Comparison of ENCODE assay signal across 35 mouse cellular contexts in the genomic region with DNA sequence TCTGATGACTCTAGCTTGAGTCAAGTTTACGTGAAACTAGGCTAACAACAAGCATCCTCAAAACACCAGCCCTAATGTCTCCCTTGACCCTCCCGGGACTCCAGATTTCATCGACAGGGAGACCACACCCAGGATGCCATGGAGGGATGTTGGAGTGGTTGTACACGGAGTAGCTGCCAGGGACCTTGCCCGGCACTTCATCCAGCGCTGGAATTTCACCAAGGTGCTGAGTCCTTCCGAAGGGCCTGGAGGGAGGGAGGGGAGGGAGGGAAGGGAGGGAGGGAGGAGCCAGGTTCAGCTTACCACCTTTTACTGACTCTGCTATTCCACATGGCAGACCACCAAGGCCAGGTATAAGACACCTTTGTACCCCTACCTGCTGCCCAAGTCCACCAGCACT. TPM values are rescaled to one million over a fixed set of nuclear protein-coding genes. Genes with fewer than 3 reads are reported as not detected.
A peak's percentile ranks its signal among the peaks of the same experiment; 100 is the strongest.
DNase-seq lines count a peak whose midpoint lies in the region; ATAC-seq and TF ChIP-seq lines count a peak whose summit lies in the region.
"Had no signal": no experiment of that assay in that cellular context is flagged by ENCODE, and none has a peak within 500 bp of the region (broad histone marks: within the 10 kb centered on the region; RNA-seq: fewer than 3 reads in every experiment).

No protein-coding gene starts in this region.

- H3K9ac ChIP-seq in embryonic facial prominence, embryonic 13.5 days = 0 out of 2 replicates have a peak overlapping the region, but pooled peaks have one; percentile 1
- H3K9ac ChIP-seq in lung, embryonic 15.5 days = no peak overlapping the region
- no peak overlapping the region for H3K9ac ChIP-seq in midbrain, embryonic 11.5 days (ENCODE audit: low read length)
- H3K9ac ChIP-seq in midbrain, postnatal 0 days (replicated peaks; ENCODE audit: low read length, poor library complexity, severe bottlenecking) = no peak overlapping the region
- H3K9ac ChIP-seq: embryonic facial prominence, embryonic 12.5 days; forebrain, embryonic 13.5 days; hindbrain, embryonic 12.5 days; hindbrain, embryonic 15.5 days had no signal

- no peak overlapping the region for H3K4me2 ChIP-seq in embryonic facial prominence, embryonic 13.5 days
- no peak overlapping the region for H3K4me2 ChIP-seq in lung, embryonic 15.5 days
- H3K4me2 ChIP-seq in midbrain, embryonic 11.5 days = no peak overlapping the region
- no peak overlapping the region for H3K4me2 ChIP-seq in midbrain, postnatal 0 days (ENCODE audit: low read depth, low read length, poor library complexity, severe bottlenecking)
- H3K4me2 ChIP-seq: embryonic facial prominence, embryonic 12.5 days; forebrain, embryonic 13.5 days; heart, embryonic 11.5 days; hindbrain, embryonic 12.5 days; hindbrain, embryonic 15.5 days had no signal

- 26% methylated on average over 7 of the region's 7 CpGs for WGBS in embryonic facial prominence, embryonic 13.5 days
- 24% methylated on average over 7 of the region's 7 CpGs for WGBS in embryonic facial prominence, embryonic 10.5 days
- 15% methylated on average over 6 of the region's 7 CpGs for WGBS in lung, embryonic 15.5 days
- WGBS in midbrain, embryonic 11.5 days = 29% methylated on average over 6 of the region's 7 CpGs
- WGBS in midbrain, postnatal 0 days = 38% methylated on average over 7 of the region's 7 CpGs

- no peak for TF ChIP-seq CTCF in midbrain, postnatal 0 days (IDR thresholded peaks at IDR 0.05)

- H3K4me3 ChIP-seq in embryonic facial prominence, embryonic 13.5 days = no peak overlapping the region
- no peak overlapping the region for H3K4me3 ChIP-seq in embryonic facial prominence, embryonic 10.5 days
- H3K4me3 ChIP-seq in lung, embryonic 15.5 days = no peak overlapping the region
- H3K4me3 ChIP-seq in midbrain, embryonic 11.5 days (ENCODE audit: low read depth, low read length) = no peak overlapping the region
- no peak overlapping the region for H3K4me3 ChIP-seq in midbrain, postnatal 0 days (ENCODE audit: low read depth, low read length)
- H3K4me3 ChIP-seq: embryonic facial prominence, embryonic 12.5 days; erythroblast, embryonic 14.5 days; forebrain, embryonic 13.5 days; gastrocnemius, adult 2 months; hindbrain, embryonic 12.5 days; hindbrain, embryonic 15.5 days had no signal

- DNase-seq in embryonic facial prominence, embryonic 10.5 days (ENCODE audit: low spot score) = no peak
- no peak for DNase-seq in lung, postnatal 36 days
- peak; percentile 73 for DNase-seq in midbrain, embryonic 11.5 days (ENCODE audit: low spot score, missing footprints)
- DNase-seq in midbrain, postnatal 0 days (ENCODE audit: low spot score) = no peak
- no peak for DNase-seq in embryo, embryonic 10.5 days (ENCODE audit: low spot score)
- DNase-seq: adrenal gland, adult 2 months; adrenal gland, postnatal 14 days; B cell, adult 2 months; cerebellum, adult 11 months; cerebellum, adult 2 months; cerebellum, adult 9-11 months; cerebellum, postnatal 25 days; gastrocnemius, adult 2 months; gastrocnemius, postnatal 14 days; heart, adult 11 months had no signal

- H3K27me3 ChIP-seq in embryonic facial prominence, embryonic 13.5 days = no peaks in the 10 kb centered on the region
- H3K27me3 ChIP-seq in embryonic facial prominence, embryonic 10.5 days (replicated peaks; ENCODE audit: low read depth, poor library complexity, severe bottlenecking) = peaks cover 20% of the 10 kb centered on the region
- no peaks in the 10 kb centered on the region for H3K27me3 ChIP-seq in lung, embryonic 15.5 days
- H3K27me3 ChIP-seq in midbrain, embryonic 11.5 days (ENCODE audit: control insufficient read depth, insufficient read depth, low read length) = no peaks in the 10 kb centered on the region
- H3K27me3 ChIP-seq in midbrain, postnatal 0 days (ENCODE audit: insufficient read depth, low read length) = no peaks in the 10 kb centered on the region
- H3K27me3 ChIP-seq: CH12.LX; embryonic facial prominence, embryonic 12.5 days; forebrain, embryonic 13.5 days; hindbrain, embryonic 15.5 days had no signal

- H3K4me1 ChIP-seq in embryonic facial prominence, embryonic 13.5 days = peaks cover 7% of the 10 kb centered on the region
- H3K4me1 ChIP-seq in embryonic facial prominence, embryonic 10.5 days = peaks cover 11% of the 10 kb centered on the region
- no peaks in the 10 kb centered on the region for H3K4me1 ChIP-seq in lung, embryonic 15.5 days
- H3K4me1 ChIP-seq in midbrain, embryonic 11.5 days (ENCODE audit: control insufficient read depth, insufficient read depth, low read length) = no peaks in the 10 kb centered on the region
- H3K4me1 ChIP-seq in midbrain, postnatal 0 days (ENCODE audit: insufficient read depth, low read length) = no peaks in the 10 kb centered on the region
- H3K4me1 ChIP-seq: forebrain, embryonic 13.5 days; hindbrain, embryonic 15.5 days had no signal

- no peak for ATAC-seq in embryonic facial prominence, embryonic 13.5 days (ENCODE audit: insufficient number of reproducible peaks, insufficient read depth, low FRiP score, low TSS enrichment, low read depth)
- ATAC-seq in lung, embryonic 15.5 days (ENCODE audit: borderline replicate concordance, extremely low read depth, low FRiP score, low TSS enrichment) = 0 out of 2 replicates have a peak, but pooled peaks have one; percentile 8
- ATAC-seq in midbrain, embryonic 11.5 days (ENCODE audit: low FRiP score) = no peak
- ATAC-seq in midbrain, postnatal 0 days (ENCODE audit: low FRiP score) = no peak
- ATAC-seq: forebrain, embryonic 13.5 days; forebrain, embryonic 16.5 days had no signal

- no peak overlapping the region for H3K27ac ChIP-seq in embryonic facial prominence, embryonic 13.5 days
- H3K27ac ChIP-seq in embryonic facial prominence, embryonic 10.5 days (replicated peaks) = no peak overlapping the region
- H3K27ac ChIP-seq in lung, embryonic 15.5 days = no peak overlapping the region
- H3K27ac ChIP-seq in midbrain, embryonic 11.5 days (ENCODE audit: low read depth, low read length) = no peak overlapping the region
- no peak overlapping the region for H3K27ac ChIP-seq in midbrain, postnatal 0 days (ENCODE audit: low read depth, low read length)
- H3K27ac ChIP-seq: embryonic facial prominence, embryonic 12.5 days; forebrain, embryonic 13.5 days; gastrocnemius, adult 2 months; hindbrain, embryonic 12.5 days; hindbrain, embryonic 15.5 days had no signal

- no peaks in the 10 kb centered on the region for H3K9me3 ChIP-seq in embryonic facial prominence, embryonic 13.5 days
- H3K9me3 ChIP-seq in embryonic facial prominence, embryonic 10.5 days = no peaks in the 10 kb centered on the region
- no peaks in the 10 kb centered on the region for H3K9me3 ChIP-seq in lung, embryonic 15.5 days
- no peaks in the 10 kb centered on the region for H3K9me3 ChIP-seq in midbrain, embryonic 11.5 days (ENCODE audit: control insufficient read depth, low read length)
- H3K9me3 ChIP-seq in midbrain, postnatal 0 days (ENCODE audit: low read length) = no peaks in the 10 kb centered on the region
- H3K9me3 ChIP-seq: embryonic facial prominence, embryonic 12.5 days; forebrain, embryonic 13.5 days; G1E; hindbrain, embryonic 12.5 days; hindbrain, embryonic 15.5 days had no signal

- no peaks in the 10 kb centered on the region for H3K36me3 ChIP-seq in embryonic facial prominence, embryonic 13.5 days
- no peaks in the 10 kb centered on the region for H3K36me3 ChIP-seq in embryonic facial prominence, embryonic 10.5 days (replicated peaks)
- H3K36me3 ChIP-seq in lung, embryonic 15.5 days = no peaks in the 10 kb centered on the region; the same call in 1 of the 2 replicates
- H3K36me3 ChIP-seq in midbrain, embryonic 11.5 days (ENCODE audit: control insufficient read depth, insufficient read depth, low read length) = no peaks in the 10 kb centered on the region
- peaks cover 21% of the 10 kb centered on the region for H3K36me3 ChIP-seq in midbrain, postnatal 0 days (ENCODE audit: insufficient read depth, low read length)
- H3K36me3 ChIP-seq: embryonic facial prominence, embryonic 12.5 days; G1E; hindbrain, embryonic 12.5 days had no signal

RNA-seq across cellular contexts. Expression of gene Mink1, which starts 8.7 kb away (rescaled TPM):
- polyA plus RNA-seq in embryonic facial prominence, embryonic 13.5 days (2015; fragmentation: Nextera tagmentation; extraction: Ambion mirVana) = 14.6 and 16.5 TPM in 2 replicates
- polyA plus RNA-seq in embryonic facial prominence, embryonic 10.5 days (2016; fragmentation: Nextera tagmentation; extraction: Ambion mirVana) = 14.6 and 15.2 TPM in 2 replicates
- polyA plus RNA-seq in lung, embryonic 15.5 days (2015; fragmentation: Nextera tagmentation; extraction: Ambion mirVana) = 8.6 and 10.8 TPM in 2 replicates
- 12.3 and 12.9 TPM in 2 replicates for polyA plus RNA-seq in midbrain, embryonic 11.5 days (2014; fragmentation: Nextera tagmentation; extraction: Ambion mirVana)
- total RNA-seq in midbrain, postnatal 0 days (2014; rRNA removed) = 80.9 and 82.1 TPM in 2 replicates
- polyA plus RNA-seq in midbrain, postnatal 0 days (2015; fragmentation: Nextera tagmentation; extraction: Ambion mirVana) = 15.6 and 17.1 TPM in 2 replicates

RNA-seq across cellular contexts. Expression of gene Pld2, which starts 14.1 kb away (rescaled TPM):
- 5.3 and 6.5 TPM in 2 replicates for polyA plus RNA-seq in embryonic facial prominence, embryonic 13.5 days (2015; fragmentation: Nextera tagmentation; extraction: Ambion mirVana)
- 3.2 and 3.7 TPM in 2 replicates for polyA plus RNA-seq in embryonic facial prominence, embryonic 10.5 days (2016; fragmentation: Nextera tagmentation; extraction: Ambion mirVana)
- 8.6 and 8.9 TPM in 2 replicates for polyA plus RNA-seq in lung, embryonic 15.5 days (2015; fragmentation: Nextera tagmentation; extraction: Ambion mirVana)
- 3.5 and 4.0 TPM in 2 replicates for polyA plus RNA-seq in midbrain, embryonic 11.5 days (2014; fragmentation: Nextera tagmentation; extraction: Ambion mirVana)
- 46.8 and 71.5 TPM in 2 replicates for total RNA-seq in midbrain, postnatal 0 days (2014; rRNA removed)
- polyA plus RNA-seq in midbrain, postnatal 0 days (2015; fragmentation: Nextera tagmentation; extraction: Ambion mirVana) = 18.0 and 19.4 TPM in 2 replicates
- polyA plus RNA-seq: G1E had no signal

RNA-seq across cellular contexts. Expression of gene Gm40193, which starts 21.2 kb away (rescaled TPM):
- polyA plus RNA-seq in embryonic facial prominence, embryonic 13.5 days (2015; fragmentation: Nextera tagmentation; extraction: Ambion mirVana) = not detected in 2 replicates
- not detected in 2 replicates for polyA plus RNA-seq in embryonic facial prominence, embryonic 10.5 days (2016; fragmentation: Nextera tagmentation; extraction: Ambion mirVana)
- not detected in 2 replicates for polyA plus RNA-seq in lung, embryonic 15.5 days (2015; fragmentation: Nextera tagmentation; extraction: Ambion mirVana)
- not detected in 2 replicates for polyA plus RNA-seq in midbrain, embryonic 11.5 days (2014; fragmentation: Nextera tagmentation; extraction: Ambion mirVana)
- not detected in 2 replicates for total RNA-seq in midbrain, postnatal 0 days (2014; rRNA removed)
- not detected in 2 replicates for polyA plus RNA-seq in midbrain, postnatal 0 days (2015; fragmentation: Nextera tagmentation; extraction: Ambion mirVana)
- total RNA-seq: adrenal gland, adult 2 months; adrenal gland, postnatal 14 days; adrenal gland, postnatal 4 days; CH12.LX; G1E; gastrocnemius, adult 2 months; gastrocnemius, postnatal 14 days; gastrocnemius, postnatal 4 days; heart, adult 8-10 months; heart, postnatal 25 days; hematopoietic stem cell, adult 5-6 weeks had no signal
- polyA plus RNA-seq: adrenal gland, adult 2 months; cerebellum, adult 2 months; cortical plate, adult 2 months; embryonic facial prominence, embryonic 12.5 days; erythroblast, embryonic 14.5 days; forebrain, embryonic 13.5 days; forebrain, embryonic 16.5 days; frontal cortex, adult 2 months; G1E; heart, embryonic 11.5 days; heart, embryonic 14.5 days; heart, postnatal 0 days; hindbrain, embryonic 12.5 days; hindbrain, embryonic 15.5 days had no signal

RNA-seq across cellular contexts. Expression of gene Psmb6, which starts 28.8 kb away (rescaled TPM):
- polyA plus RNA-seq in embryonic facial prominence, embryonic 13.5 days (2015; fragmentation: Nextera tagmentation; extraction: Ambion mirVana) = 837 and 839 TPM in 2 replicates
- 1,123 and 1,132 TPM in 2 replicates for polyA plus RNA-seq in embryonic facial prominence, embryonic 10.5 days (2016; fragmentation: Nextera tagmentation; extraction: Ambion mirVana)
- polyA plus RNA-seq in lung, embryonic 15.5 days (2015; fragmentation: Nextera tagmentation; extraction: Ambion mirVana) = 771 and 802 TPM in 2 replicates
- 826 and 909 TPM in 2 replicates for polyA plus RNA-seq in midbrain, embryonic 11.5 days (2014; fragmentation: Nextera tagmentation; extraction: Ambion mirVana)
- total RNA-seq in midbrain, postnatal 0 days (2014; rRNA removed) = 455 and 493 TPM in 2 replicates
- 818 and 874 TPM in 2 replicates for polyA plus RNA-seq in midbrain, postnatal 0 days (2015; fragmentation: Nextera tagmentation; extraction: Ambion mirVana)

RNA-seq across cellular contexts. Expression of gene Gltpd2, which starts 34.9 kb away (rescaled TPM):
- 0.45 TPM in 1 of 2 replicates, not detected in the other for polyA plus RNA-seq in embryonic facial prominence, embryonic 13.5 days (2015; fragmentation: Nextera tagmentation; extraction: Ambion mirVana)
- polyA plus RNA-seq in embryonic facial prominence, embryonic 10.5 days (2016; fragmentation: Nextera tagmentation; extraction: Ambion mirVana) = 0.43 and 0.44 TPM in 2 replicates
- polyA plus RNA-seq in lung, embryonic 15.5 days (2015; fragmentation: Nextera tagmentation; extraction: Ambion mirVana) = 0.62 and 0.86 TPM in 2 replicates
- 0.18 and 0.22 TPM in 2 replicates for polyA plus RNA-seq in midbrain, embryonic 11.5 days (2014; fragmentation: Nextera tagmentation; extraction: Ambion mirVana)
- not detected in 2 replicates for total RNA-seq in midbrain, postnatal 0 days (2014; rRNA removed)
- polyA plus RNA-seq in midbrain, postnatal 0 days (2015; fragmentation: Nextera tagmentation; extraction: Ambion mirVana) = 0.21 and 0.25 TPM in 2 replicates
- total RNA-seq: CH12.LX; G1E; gastrocnemius, adult 2 months; gastrocnemius, postnatal 14 days; heart, adult 8-10 months; heart, postnatal 25 days; hematopoietic stem cell, adult 5-6 weeks had no signal
- polyA plus RNA-seq: cerebellum, adult 2 months; cortical plate, adult 2 months; erythroblast, embryonic 14.5 days; forebrain, embryonic 13.5 days; frontal cortex, adult 2 months; G1E; heart, postnatal 0 days had no signal
